Mouse (Mus musculus) yolk sac, embryonic 10.5 days (tissue): ENCODE measurements at regions not wholly inside any gene's neighbourhood (a gene's known extent, or its start where the extent isn't known, plus 50 kb on each side); places are given as distances from the start of the nearest gene placed in this dataset.

Experiments used
- DNase-seq: peaks from one replicate; pipeline ENCODE4 v3.0.0-alpha.2; 2017; ENCODE audit warnings: low spot score

DNA sequence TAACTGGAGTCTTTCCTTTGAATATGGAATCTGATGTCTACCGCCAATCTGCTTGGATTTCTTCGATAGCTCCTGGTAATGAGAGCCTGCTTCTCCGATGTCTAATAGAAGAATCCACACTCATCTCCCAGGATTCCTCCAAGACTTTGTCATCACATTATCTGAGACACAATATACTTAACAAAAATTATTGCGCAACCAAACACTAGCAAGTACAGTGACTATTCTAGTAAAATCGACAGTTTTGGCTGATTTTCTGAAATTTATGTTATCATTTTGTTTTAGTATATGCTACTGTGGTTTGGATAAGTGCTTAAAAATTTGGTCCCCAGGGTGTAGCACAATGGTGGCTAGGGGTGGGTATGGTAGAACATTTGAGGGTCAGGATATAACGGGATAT is 266.5 kb downstream of the Gm5447 start:
- no peak for DNase-seq

DNA sequence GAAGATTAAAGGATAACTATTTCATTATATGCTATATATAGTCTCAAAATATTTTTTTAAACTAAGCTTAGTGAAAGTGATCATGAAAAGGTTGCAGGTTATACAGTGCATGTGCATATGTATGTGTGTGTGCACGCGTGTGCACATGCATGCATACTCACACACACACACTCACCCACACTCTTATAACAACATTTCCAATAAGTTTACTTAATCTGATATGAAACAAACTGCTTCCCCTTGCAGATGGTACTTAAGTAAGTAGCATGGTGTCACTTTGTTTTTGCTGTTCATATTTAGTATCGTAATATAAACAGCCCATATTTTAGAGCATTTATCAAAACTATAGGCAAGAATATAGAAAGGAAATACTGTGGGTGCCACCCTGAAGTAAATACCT is 275.0 kb downstream of the Gm5447 start:
- no peak for DNase-seq

GRCm38 (mm10) chr13:31249525-31249924 is 275.5 kb downstream of the Gm5447 start:
- DNase-seq: no peak

GRCm38 (mm10) chr13:31254016-31254415 is 280.0 kb downstream of the Gm5447 start:
- no peak for DNase-seq

DNA sequence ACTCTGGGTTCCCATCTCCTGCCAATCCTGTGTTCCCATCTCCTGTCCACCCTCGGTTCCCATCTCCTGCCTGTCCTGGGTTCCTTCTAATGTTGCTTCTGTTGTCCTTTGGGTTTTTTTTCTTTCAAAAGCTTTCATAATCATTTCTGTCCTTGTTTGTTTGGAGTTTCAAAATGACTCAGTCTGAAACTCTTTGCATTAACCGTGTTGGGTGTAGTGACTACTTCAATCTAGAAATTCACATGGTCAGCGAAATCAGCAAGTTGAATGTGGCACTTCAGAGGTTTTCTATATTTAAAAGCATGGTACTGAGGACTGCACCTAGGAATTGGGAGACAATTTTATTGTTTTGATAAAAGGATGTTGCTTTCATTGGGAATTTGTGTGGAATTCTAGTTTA is 280.7 kb downstream of the Gm5447 start:
- DNase-seq: no peak

DNA sequence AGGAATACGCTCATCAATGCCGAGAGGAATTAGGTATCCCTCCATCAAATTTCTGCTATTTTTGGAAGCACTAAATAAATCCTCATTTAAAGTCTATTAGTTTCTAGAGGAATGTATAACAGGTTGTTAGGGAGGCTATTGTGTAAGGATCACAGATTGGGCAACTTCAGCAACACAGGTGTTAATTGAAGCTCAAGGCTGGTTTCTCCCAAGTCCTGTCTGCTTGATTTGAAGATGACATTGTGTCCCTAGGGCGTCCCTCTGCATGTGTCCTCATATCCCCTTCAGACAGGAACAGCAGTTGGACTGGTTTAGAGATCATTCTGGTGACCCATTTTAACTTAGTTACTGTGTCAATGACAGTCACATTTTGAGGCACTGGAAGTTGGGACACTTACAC is 281.5 kb downstream of the Gm5447 start:
- no peak for DNase-seq

DNA sequence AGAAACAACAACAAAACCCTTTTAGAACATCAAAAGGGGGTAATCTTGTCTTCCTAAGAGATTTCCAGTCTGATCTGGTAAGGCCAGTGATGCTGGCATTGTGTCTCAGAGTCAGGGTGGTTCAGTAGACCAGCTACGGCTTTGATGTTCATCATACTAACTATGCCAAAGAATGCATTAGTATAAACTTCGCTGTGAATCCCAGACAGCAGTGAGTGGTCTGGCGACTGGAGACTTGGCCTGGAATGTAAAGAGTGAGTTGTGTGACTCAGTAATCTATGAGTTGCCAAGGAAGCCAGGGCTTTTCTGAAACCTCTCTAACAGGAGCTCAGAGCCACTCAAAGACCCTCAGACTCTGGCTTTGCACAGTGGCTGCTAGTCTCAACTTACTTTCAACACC is 288.1 kb upstream of the Foxq1 start:
- no peak for DNase-seq

GRCm38 (mm10) chr13:31276005-31276644 is 279.8 kb upstream of the Foxq1 start:
- DNase-seq: peak; percentile 62

DNA sequence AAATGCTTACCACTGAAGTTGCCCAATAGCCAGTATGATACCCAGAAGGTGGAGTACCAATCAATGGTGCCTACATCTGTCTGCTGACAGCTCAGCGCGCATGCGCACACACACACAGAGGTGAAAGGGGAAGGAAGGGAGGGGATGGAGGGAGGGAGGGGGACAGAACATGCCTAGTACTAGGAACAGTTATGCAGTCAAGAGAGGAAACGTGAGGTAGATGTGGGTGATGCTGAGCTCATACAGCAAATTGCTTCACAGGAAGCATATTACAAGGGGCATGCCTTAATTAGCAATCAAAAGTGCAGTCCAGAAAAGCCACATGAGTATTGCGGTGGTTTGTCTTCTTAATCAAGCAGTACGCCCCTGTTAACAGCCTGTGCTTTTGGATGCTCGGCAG is 265.3 kb upstream of the Foxq1 start:
- DNase-seq: no peak

GRCm38 (mm10) chr13:31292584-31293387 is 263.1 kb upstream of the Foxq1 start:
- DNase-seq: no peak

DNA sequence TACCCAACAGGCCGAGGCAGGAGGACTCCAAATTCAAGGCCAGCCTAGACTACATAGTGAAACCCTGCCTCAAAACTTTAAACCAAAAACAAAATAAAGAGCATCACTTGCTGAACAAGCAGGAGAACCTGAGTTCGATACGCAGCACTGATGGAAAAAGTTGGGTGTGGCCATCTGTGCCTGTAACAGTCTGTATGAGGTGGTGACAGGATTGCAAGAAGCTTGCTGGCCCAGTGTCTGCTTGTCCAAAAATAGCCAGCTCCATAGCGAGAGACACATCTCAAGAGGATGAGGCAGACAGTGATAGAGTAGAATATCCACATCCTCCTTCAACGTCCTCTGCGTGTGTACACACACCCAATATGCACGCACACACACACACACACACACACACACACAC is 261.9 kb upstream of the Foxq1 start:
- DNase-seq: no peak

GRCm38 (mm10) chr13:31303194-31303593 is 252.7 kb upstream of the Foxq1 start:
- no peak for DNase-seq

DNA sequence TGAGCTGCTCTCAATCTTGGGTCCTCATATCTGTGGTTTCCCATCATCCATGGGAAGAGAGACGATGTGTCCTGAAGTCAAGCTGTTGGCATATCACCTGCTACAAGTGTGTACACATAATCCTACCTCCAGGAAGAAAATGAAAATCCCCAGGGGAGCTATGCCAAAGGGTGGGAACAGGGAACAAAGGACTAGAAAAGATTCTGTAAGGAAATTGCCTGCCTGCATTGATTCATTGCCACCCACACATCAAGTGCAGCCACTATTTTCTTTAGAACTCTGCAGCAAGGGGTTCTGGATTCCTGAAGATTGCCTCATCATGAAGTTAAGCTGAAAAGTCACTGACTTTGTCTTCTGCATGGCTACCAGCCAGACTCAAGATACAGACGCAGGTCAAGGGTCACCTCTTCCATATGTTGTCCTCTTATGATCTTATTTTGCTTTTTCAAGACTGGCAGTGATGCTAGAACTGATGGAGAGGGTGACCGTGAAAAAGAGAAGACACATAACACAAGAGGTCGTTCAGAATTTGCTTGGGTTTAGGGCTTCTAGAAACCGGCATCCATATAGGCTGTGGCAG is 251.6 kb upstream of the Foxq1 start:
- no peak for DNase-seq

GRCm38 (mm10) chr13:31309083-31309621 is 246.8 kb upstream of the Foxq1 start:
- peak; percentile 61 for DNase-seq

DNA sequence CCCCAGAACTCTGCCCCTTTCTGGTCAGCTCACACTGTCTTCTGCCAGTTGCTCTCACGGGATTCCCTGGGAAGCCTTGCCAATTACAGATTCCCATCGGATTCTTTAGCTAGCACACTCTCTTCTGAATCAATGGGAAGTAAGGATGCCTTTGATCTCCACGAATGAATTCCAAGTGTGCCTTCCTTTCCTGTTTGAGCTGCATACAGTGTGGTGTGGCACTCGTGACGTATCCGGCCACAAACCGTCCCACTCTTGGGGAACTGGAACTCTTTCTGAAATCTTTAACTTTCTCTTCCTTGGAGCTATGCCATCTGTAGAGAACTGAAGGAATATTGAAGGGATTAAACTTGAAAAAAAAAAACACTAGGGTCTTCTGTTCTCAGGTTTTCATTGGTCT is 243.2 kb upstream of the Foxq1 start:
- DNase-seq: no peak

DNA sequence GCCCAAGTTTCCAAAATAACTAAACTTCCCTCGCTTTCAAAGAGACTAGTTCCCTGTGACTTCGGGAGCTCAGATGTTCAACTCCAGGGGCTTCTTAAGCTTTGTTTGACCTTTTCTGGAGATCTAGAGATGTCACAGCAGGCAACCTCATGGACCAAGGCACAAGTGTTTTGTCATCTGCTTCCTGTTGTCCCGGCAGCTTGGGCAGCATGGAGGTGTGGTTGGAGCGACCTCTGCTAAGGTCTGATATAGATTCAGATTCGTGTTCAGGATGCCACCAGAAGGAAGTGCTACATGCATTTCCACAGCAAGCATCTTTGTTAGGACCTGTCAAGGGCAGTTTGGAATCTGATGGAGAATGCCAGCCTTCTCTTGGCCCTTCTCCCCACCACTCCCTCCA is 242.1 kb upstream of the Foxq1 start:
- DNase-seq: no peak

- DNase-seq: peak; percentile 83
These were observed 238.9 kb upstream of the Foxq1 start for GRCm38 (mm10) chr13:31317066-31317465.

- DNase-seq: no peak
These were observed 237.9 kb upstream of the Foxq1 start for GRCm38 (mm10) chr13:31318008-31318407.

DNA sequence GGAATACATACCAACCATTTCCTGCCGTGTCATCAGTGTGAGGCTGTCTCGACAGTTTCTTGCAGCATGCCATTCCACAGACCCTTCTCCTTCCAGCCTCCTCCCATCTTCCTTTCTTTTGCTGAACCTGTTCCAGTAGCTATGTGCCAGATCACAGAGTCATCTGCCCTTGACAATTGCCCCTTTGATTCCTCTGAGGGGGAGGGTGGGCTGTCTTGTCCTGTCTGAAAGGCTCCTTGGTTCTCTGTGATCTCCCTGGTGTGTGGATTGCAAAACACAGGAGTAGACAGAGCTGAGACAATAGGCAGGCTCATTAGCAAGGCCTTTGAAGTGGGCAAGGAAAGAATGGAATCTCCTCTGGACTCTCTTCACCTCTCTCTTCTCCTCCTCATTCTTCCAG is 234.5 kb upstream of the Foxq1 start:
- DNase-seq: no peak

DNA sequence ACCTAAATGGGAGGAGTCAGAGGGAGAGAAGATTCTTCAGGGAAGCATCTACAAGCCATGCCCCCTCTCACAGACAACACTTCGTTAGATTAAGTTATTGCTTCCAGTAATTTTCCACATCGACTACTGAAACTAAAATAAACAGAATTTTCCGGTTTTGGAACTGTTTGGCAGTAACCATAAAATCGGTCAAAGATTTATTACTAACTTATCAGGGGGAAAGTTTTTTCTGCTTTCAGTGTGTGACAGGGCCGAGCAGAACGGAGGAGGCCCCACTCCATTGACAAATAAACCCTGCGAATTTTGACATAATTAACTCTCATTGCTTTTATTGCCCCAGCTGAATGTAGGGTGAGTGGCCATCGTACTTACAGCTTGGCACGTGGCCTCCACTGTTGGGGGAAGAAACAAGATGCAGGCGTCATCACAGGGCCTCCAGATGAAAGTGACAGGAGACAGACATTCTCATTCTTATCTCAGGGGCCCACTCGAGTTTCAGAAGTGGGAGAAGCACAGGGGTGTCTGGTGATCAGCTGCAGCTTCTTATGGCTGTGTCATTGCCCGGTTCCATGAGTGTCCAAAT is 229.6 kb upstream of the Foxq1 start:
- DNase-seq: no peak

GRCm38 (mm10) chr13:31327511-31327951 is 228.4 kb upstream of the Foxq1 start:
- DNase-seq: no peak

GRCm38 (mm10) chr13:31328756-31329155 is 227.2 kb upstream of the Foxq1 start:
- no peak for DNase-seq

DNA sequence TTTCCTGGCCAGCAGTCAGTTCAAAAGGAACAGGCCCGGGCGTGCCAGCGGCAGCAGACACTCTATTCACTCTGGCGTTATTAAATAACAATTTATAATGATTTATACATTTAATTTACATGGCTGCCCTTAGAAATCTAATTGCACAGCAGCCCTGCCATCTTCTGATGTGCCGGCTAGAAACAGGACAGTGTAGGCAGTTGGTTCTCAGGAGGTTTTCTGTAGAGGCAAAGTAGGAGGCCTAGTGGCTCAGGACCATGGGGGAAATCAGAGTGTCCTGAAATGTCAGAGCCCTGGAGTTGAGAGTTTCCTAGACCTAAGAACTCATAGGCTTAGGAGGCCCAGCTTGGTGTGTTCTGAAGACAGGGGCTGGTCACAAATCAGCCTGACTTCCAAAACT is 225.2 kb upstream of the Foxq1 start:
- no peak for DNase-seq
